19 mouse cellular contexts compared by ENCODE assay signal in genomic region chr13:69555045-69555444, GRCm38 (mm10).
"Had no signal": no experiment of that assay in that cellular context is flagged by ENCODE, and none has a peak within 500 bp of the region (broad histone marks: within the 10 kb centered on the region; RNA-seq: fewer than 3 reads in every experiment).

No protein-coding gene starts in this region.

- H3K9ac ChIP-seq: liver, embryonic 15.5 days; liver, postnatal 0 days; lung, embryonic 15.5 days; midbrain, embryonic 13.5 days; midbrain, embryonic 15.5 days; neural tube, embryonic 13.5 days had no signal

- H3K9me3 ChIP-seq: liver, embryonic 15.5 days; lung, embryonic 15.5 days; midbrain, embryonic 13.5 days; midbrain, embryonic 15.5 days; neural tube, embryonic 13.5 days had no signal

- H3K27ac ChIP-seq: liver, embryonic 15.5 days; lung, embryonic 15.5 days; macrophage; midbrain, embryonic 13.5 days; midbrain, embryonic 15.5 days; neural tube, embryonic 13.5 days had no signal

- H3K36me3 ChIP-seq: liver, embryonic 15.5 days; lung, embryonic 15.5 days; midbrain, embryonic 13.5 days; midbrain, embryonic 15.5 days; neural tube, embryonic 13.5 days had no signal

- H3K27me3 ChIP-seq: liver, embryonic 15.5 days; lung, embryonic 15.5 days; midbrain, embryonic 13.5 days; midbrain, embryonic 15.5 days; neural tube, embryonic 13.5 days had no signal

- H3K4me3 ChIP-seq: liver, embryonic 15.5 days; lung, embryonic 15.5 days; megakaryocyte, embryonic 14.5 days; midbrain, embryonic 13.5 days; midbrain, embryonic 15.5 days; neural tube, embryonic 13.5 days had no signal

- H3K4me1 ChIP-seq: liver, embryonic 15.5 days; lung, embryonic 15.5 days had no signal

- H3K4me2 ChIP-seq: liver, embryonic 15.5 days; lung, embryonic 15.5 days; midbrain, embryonic 11.5 days; midbrain, embryonic 13.5 days; midbrain, embryonic 15.5 days; neural tube, embryonic 13.5 days had no signal

- ATAC-seq: liver, postnatal 0 days; lung, postnatal 0 days; midbrain, embryonic 13.5 days; midbrain, embryonic 15.5 days had no signal

- DNase-seq: liver, postnatal 0 days; lung, adult 2 months; lung, postnatal 14 days; lung, postnatal 36 days; right cerebral cortex, postnatal 25 days; right cerebral cortex, postnatal 4 days; spleen, adult 18-20 months; thymus, adult 18-20 months; thymus, postnatal 25 days; thymus, postnatal 4 days had no signal
